8 mouse cellular contexts compared by ENCODE assay signal in the genomic region with DNA sequence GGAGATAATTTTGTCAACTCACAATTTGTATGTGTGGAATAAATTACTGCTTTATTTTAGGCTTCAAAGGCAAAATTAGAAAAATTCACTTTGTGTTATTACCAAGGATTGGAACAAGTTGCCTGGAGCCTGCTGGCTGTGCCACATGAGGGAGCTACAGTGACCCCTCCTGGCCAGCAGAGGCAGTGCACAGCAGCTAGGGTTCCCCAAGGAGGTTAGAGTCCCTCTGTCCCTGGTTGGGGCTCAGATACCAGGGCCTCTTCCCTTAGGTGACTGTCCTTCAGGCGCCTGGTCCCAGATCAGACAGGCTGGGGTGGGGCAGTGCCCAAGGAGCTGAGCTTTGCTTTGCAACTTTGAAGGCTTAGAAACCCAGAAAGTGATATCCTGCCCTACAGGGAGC. TPM values are rescaled to one million over a fixed set of nuclear protein-coding genes. Genes with fewer than 3 reads are reported as not detected.
DNase-seq lines count a peak whose midpoint lies in the region; ATAC-seq and TF ChIP-seq lines count a peak whose summit lies in the region.

No protein-coding gene starts in this region.

- DNase-seq in 3134 (ENCODE audit: extremely low read depth, insufficient read length, low spot score), result peak; percentile 48
- DNase-seq in Muller cell, postnatal 12 days (ENCODE audit: inconsistent ontology term), result peak; percentile 66
- DNase-seq in cerebellum, adult 9-11 months, result peak; percentile 62
- DNase-seq in gastrocnemius, adult 8-10 months (ENCODE audit: low spot score in 2 of 2), result peak; percentile 45 to 46
- DNase-seq in kidney, postnatal 36 days, result peak; percentile 70 to 87
- peak; percentile 81 for DNase-seq in liver, postnatal 0 days
- DNase-seq in ovary, adult 18-20 months (ENCODE audit: low spot score), result peak; percentile 35
- peak; percentile 53 to 67 for DNase-seq in thymus, adult 18-20 months

- no peaks in the 10 kb centered on the region for H3K4me1 ChIP-seq in liver, postnatal 0 days (ENCODE audit: insufficient read depth)

- H3K4me3 ChIP-seq in liver, postnatal 0 days (ENCODE audit: low read depth, low read length), result no peak overlapping the region

- no peak overlapping the region for H3K27ac ChIP-seq in liver, postnatal 0 days (ENCODE audit: low read depth)

- WGBS in liver, postnatal 0 days (ENCODE audit: insufficient replicate concordance), result 67% methylated on average over 1 of the region's 1 CpGs

- H3K9ac ChIP-seq in liver, postnatal 0 days (replicated peaks), result no peak overlapping the region

- no peaks in the 10 kb centered on the region for H3K27me3 ChIP-seq in liver, postnatal 0 days (ENCODE audit: insufficient read depth, low read length)

- peak; percentile 96 for TF ChIP-seq CTCF in liver, postnatal 0 days (IDR thresholded peaks at IDR 0.05; ENCODE audit: low read depth)

- no peaks in the 10 kb centered on the region for H3K9me3 ChIP-seq in liver, postnatal 0 days (ENCODE audit: low read length)

- no peak overlapping the region for H3K4me2 ChIP-seq in liver, postnatal 0 days (ENCODE audit: low read depth, low read length)

- peak; percentile 61; the same call in 1 of the 2 replicates for ATAC-seq in liver, postnatal 0 days

- TF ChIP-seq EP300 in liver, postnatal 0 days (IDR thresholded peaks at IDR 0.05; ENCODE audit: low read depth), result no peak

- H3K36me3 ChIP-seq in liver, postnatal 0 days (replicated peaks; ENCODE audit: insufficient read depth, low read length), result peaks cover 53% of the 10 kb centered on the region

RNA-seq across cellular contexts. Expression of a gene that starts 35.7 kb away (rescaled TPM):
- total RNA-seq in gastrocnemius, adult 8-10 months (2022), result 10 to 100 TPM; 16.9 to 23.0 (median 19.1) TPM
- polyA plus RNA-seq in liver, postnatal 0 days (2015; fragmentation: Nextera tagmentation; extraction: Ambion mirVana), result 9.1 and 10.1 TPM in 2 replicates

RNA-seq across cellular contexts. Expression of a gene that starts 52.0 kb away (rescaled TPM):
- 1 to 10 TPM; 1.9 to 3.3 (median 2.5) TPM for total RNA-seq in gastrocnemius, adult 8-10 months (2022)
- 3.5 and 5.8 TPM in 2 replicates for polyA plus RNA-seq in liver, postnatal 0 days (2015; fragmentation: Nextera tagmentation; extraction: Ambion mirVana)
